Mouse (Mus musculus) liver, embryonic 14.5 days (tissue): ENCODE data around the gene Sesn2. TPM values are rescaled to one million over a fixed set of nuclear protein-coding genes. Genes with fewer than 3 reads are reported as not detected.
"Not testable (repeated sequence)": the region's sequence is repeated elsewhere in the genome, so short reads cannot be mapped to it uniquely, and the experiment has no call there.

ENCODE experiments used
- ATAC-seq: fragments of 200-750 bp; cut with Nextera tagmentation; 2 replicates; pipeline ENCODE4 v1.8.0; 2017; ENCODE audit warnings: moderate number of reproducible peaks, mild to moderate bottlenecking, moderate library complexity; ENCODE audit not compliant: insufficient read depth
- DNase-seq, 3 experiments: peaks; one replicate each; pipeline ENCODE4 v3.0.0-alpha.2; 2012 to 2013; ENCODE audit warnings: low read depth in 3 of 3, low spot score in 3 of 3
- H3K27ac ChIP-seq: fragments of 300-500 bp; sonication (generic); 2 replicates; pipeline ENCODE4 v1.5.1; 2014; ENCODE audit warnings: moderate library complexity, mild to moderate bottlenecking, control low read depth, inconsistent platforms
- H3K27me3 ChIP-seq: fragments of 300-500 bp; sonication (generic); 2 replicates; pipeline ENCODE4 v1.6.1; 2014; ENCODE audit warnings: mild to moderate bottlenecking, low read length, moderate library complexity; ENCODE audit not compliant: control insufficient read depth, insufficient read depth
- H3K36me3 ChIP-seq: fragments of 300-500 bp; sonication (generic); replicated peaks from 2 replicates; pipeline ENCODE4 v1.6.1; 2014; ENCODE audit warnings: low read depth; ENCODE audit not compliant: control insufficient read depth, insufficient read depth
- H3K4me1 ChIP-seq, 2 experiments: fragments of 200-500 bp in 1 of 2; fragments of 300-500 bp in 1 of 2; sonication (generic) in 1 of 2; replicated peaks; 2 replicates each; pipeline ENCODE4 v1.6.1; 2012 to 2014; ENCODE audit warnings: antibody characterized with exemption in 1 of 2, inconsistent platforms in 1 of 2, low read length in 1 of 2; ENCODE audit not compliant: control insufficient read depth in 2 of 2, insufficient read depth in 2 of 2
- H3K4me2 ChIP-seq: fragments of 300-500 bp; sonication (generic); 2 replicates; pipeline ENCODE4 v1.6.1; 2014; ENCODE audit warnings: low read depth, mild to moderate bottlenecking, control low read depth, moderate library complexity
- H3K4me3 ChIP-seq, 2 experiments: fragments of 200-500 bp in 1 of 2; fragments of 300-500 bp in 1 of 2; sonication (generic) in 1 of 2; 2 replicates each; pipeline ENCODE4 v1.5.1; 2012 to 2014; ENCODE audit warnings: low read depth in 2 of 2, low read length in 2 of 2, mild to moderate bottlenecking in 2 of 2, control low read depth in 1 of 2, inconsistent platforms in 1 of 2, moderate library complexity in 1 of 2; ENCODE audit not compliant: insufficient read depth in 1 of 2
- H3K9ac ChIP-seq: fragments of 300-500 bp; sonication (generic); replicated peaks from 2 replicates; pipeline ENCODE4 v1.6.1; 2014; ENCODE audit warnings: mild to moderate bottlenecking, control low read depth, moderate library complexity
- H3K9me3 ChIP-seq: fragments of 300-500 bp; sonication (generic); 2 replicates; pipeline ENCODE4 v1.6.1; 2016; ENCODE audit warnings: low read length, mixed read lengths; ENCODE audit not compliant: control insufficient read depth
- CTCF ChIP-seq: IDR thresholded peaks from 2 replicates; pipeline ENCODE4 v1.5.1; 2016; ENCODE audit warnings: antibody characterized with exemption, low read depth, control low read depth
- EP300 ChIP-seq: IDR thresholded peaks from 2 replicates; pipeline ENCODE4 v1.6.1; 2016; ENCODE audit warnings: antibody characterized with exemption, low read depth
- WGBS: fragments of 180-500 bp; shearing (Covaris S2); extraction: QIAGEN DNeasy Blood & Tissue Kit; methylation state at CpG from one replicate; pipeline ENCODE4 v1.1.7; 2014; ENCODE audit not compliant: insufficient replicate concordance; 5-methylcytosine and 5-hydroxymethylcytosine counted together
- polyA plus RNA-seq, 2 experiments: library from polyadenylated mRNA; depleted of rRNA in 1 of 2; stranded (reverse) in 1 of 2; unstranded in 1 of 2; fragments of >200 nt; fragmentation: Nextera tagmentation in 1 of 2; extraction: Ambion mirVana in 1 of 2; gene quantifications; 2 replicates each; pipeline versions ENCODE4 v1.2.1 to v1.2.3; 2012 to 2014

The Sesn2 gene
- 3.4 TPM in 2 replicates for polyA plus RNA-seq (2012; rRNA removed)
- polyA plus RNA-seq (2014; fragmentation: Nextera tagmentation; extraction: Ambion mirVana), result 3.3 and 4.1 TPM in 2 replicates

- peak; percentile 91 for ATAC-seq
- TF ChIP-seq CTCF (no peak), EP300 (0 out of 2 replicates have a peak, but pooled peaks have one; percentile 2)
- H3K36me3 ChIP-seq, result no peaks in the 10 kb centered on the region
- peak within 1 kb of the TSS; percentile 50 for H3K27ac ChIP-seq
- peak within 1 kb of the TSS; percentile 93 for H3K9ac ChIP-seq
- H3K27me3 ChIP-seq, result no peaks in the 10 kb centered on the region
- peak within 1 kb of the TSS; percentile 100 for H3K4me2 ChIP-seq
- H3K9me3 ChIP-seq, result no peaks in the 10 kb centered on the region
- H3K4me1 ChIP-seq, result peaks cover 50 to 56% of the 10 kb centered on the region in 2 experiments
- H3K4me3 ChIP-seq, result peak within 1 kb of the TSS; percentile 75 to 79
- under 1% methylated on average over 32 of the region's 32 CpGs for WGBS
- DNase-seq, result peak; percentile 98 to 99 (median 98)
These were observed at the start of gene Sesn2 for GRCm38 (mm10) chr4:132510352-132510798. TSS of gene Sesn2 (minus strand) at chr4:132510501.

DNA sequence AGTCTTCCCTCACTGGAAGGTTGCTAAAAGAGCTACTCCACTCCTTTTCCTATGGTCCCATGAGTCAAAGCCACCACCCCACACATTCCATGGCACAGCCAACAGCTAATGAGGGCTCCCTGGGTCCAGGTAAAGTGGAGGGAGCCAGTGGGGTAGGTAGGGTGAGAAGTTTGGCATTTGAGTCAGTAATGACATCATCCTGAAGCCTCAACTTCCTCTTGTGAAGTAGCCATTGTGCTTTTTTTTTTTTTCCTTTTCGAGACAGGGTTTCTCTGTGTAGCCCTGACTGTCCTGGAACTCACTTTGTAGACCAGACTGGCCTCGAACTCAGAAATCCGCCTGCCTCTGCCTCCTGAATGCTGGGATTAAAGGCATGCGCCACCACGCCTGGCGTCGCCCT lies 45.2 kb upstream of the Sesn2 start:
- H3K4me1 ChIP-seq, H3K9ac ChIP-seq, DNase-seq, H3K9me3 ChIP-seq, H3K27me3 ChIP-seq, ATAC-seq, H3K4me2 ChIP-seq, H3K4me3 ChIP-seq, H3K27ac ChIP-seq: not testable (repeated sequence)
- 64% methylated on average over 7 of the region's 7 CpGs for WGBS
- H3K36me3 ChIP-seq, result peaks cover 30% of the 10 kb centered on the region

- no peak overlapping the region for H3K9ac ChIP-seq
- no peak overlapping the region for H3K27ac ChIP-seq
- H3K4me1 ChIP-seq, result 0 out of 4 replicates have a peak, but pooled peaks cover 0 to 2% of the 10 kb centered on the region in 2 experiments
- no peaks in the 10 kb centered on the region for H3K27me3 ChIP-seq
- WGBS, result 35% methylated on average over 8 of the region's 8 CpGs
- H3K4me3 ChIP-seq, result no peak overlapping the region
- no peak for DNase-seq
- H3K9me3 ChIP-seq, result no peaks in the 10 kb centered on the region
- no peak overlapping the region for H3K4me2 ChIP-seq
- H3K36me3 ChIP-seq, result peaks cover 37% of the 10 kb centered on the region
- TF ChIP-seq EP300, result no peak
- no peak for TF ChIP-seq CTCF
- ATAC-seq, result peak; percentile 35; the same call in 1 of the 2 replicates
These were observed 44.4 kb upstream of the Sesn2 start for GRCm38 (mm10) chr4:132554653-132555052.

GRCm38 (mm10) chr4:132554221-132554620 lies 43.9 kb upstream of the Sesn2 start:
- H3K27me3 ChIP-seq, result no peaks in the 10 kb centered on the region
- peaks cover 41% of the 10 kb centered on the region for H3K36me3 ChIP-seq
- no peak for ATAC-seq
- WGBS, result 72% methylated on average over 5 of the region's 5 CpGs
- H3K27ac ChIP-seq, result no peak overlapping the region
- 0 out of 4 replicates have a peak, but pooled peaks cover 0 to 2% of the 10 kb centered on the region in 2 experiments for H3K4me1 ChIP-seq
- TF ChIP-seq CTCF (no peak), EP300 (no peak)
- no peak for DNase-seq
- H3K4me2 ChIP-seq, result no peak overlapping the region
- no peaks in the 10 kb centered on the region for H3K9me3 ChIP-seq
- H3K4me3 ChIP-seq, result no peak overlapping the region
- no peak overlapping the region for H3K9ac ChIP-seq

DNA sequence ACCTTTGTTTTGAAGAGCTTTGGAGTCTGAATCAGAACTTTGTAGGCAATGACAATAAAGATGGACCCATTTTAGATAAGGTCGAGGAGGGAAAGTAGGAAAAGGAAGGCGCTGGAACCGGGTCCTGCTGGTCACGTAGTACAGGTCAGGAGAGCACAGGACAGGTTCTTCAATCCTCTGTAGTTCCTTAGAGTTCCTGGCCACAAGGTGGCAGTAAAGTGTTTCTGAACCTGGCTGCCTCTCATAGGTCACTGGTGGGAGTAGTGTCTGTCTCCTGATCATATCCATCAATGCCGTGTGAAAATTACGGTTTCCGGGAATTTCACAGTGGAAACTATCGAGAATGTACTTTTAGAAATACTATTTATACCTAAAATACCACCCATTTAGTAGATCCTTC lies 35.5 kb upstream of the Sesn2 start:
- 38% methylated on average over 8 of the region's 8 CpGs for WGBS
- TF ChIP-seq EP300 (no peak), CTCF (peak; percentile 85)
- DNase-seq (no peak), ATAC-seq (peak; percentile 71)
- Histone ChIP-seq H3K9ac (no peak overlapping the region), H3K27ac (no peak overlapping the region), H3K4me2 (no peak overlapping the region), H3K36me3 (peaks cover 88% of the 10 kb centered on the region), H3K4me3 (no peak overlapping the region), H3K9me3 (no peaks in the 10 kb centered on the region), H3K4me1 (no peaks in the 10 kb centered on the region), H3K27me3 (no peaks in the 10 kb centered on the region)
